Mouse (Mus musculus) liver, embryonic 14.5 days (tissue): ENCODE results near the gene Cdh22.

ENCODE experiments used
- CTCF ChIP-seq: IDR thresholded peaks from 2 replicates; pipeline ENCODE4 v1.5.1; 2016; ENCODE audit warnings: antibody characterized with exemption, low read depth, control low read depth
- EP300 ChIP-seq: IDR thresholded peaks from 2 replicates; pipeline ENCODE4 v1.6.1; 2016; ENCODE audit warnings: antibody characterized with exemption, low read depth

GRCm38 (mm10) chr2:165078045-165078444 lies 156.6 kb downstream of the Cdh22 start:
- TF ChIP-seq EP300 (no peak), CTCF (no peak)
